Mouse (Mus musculus) limb, embryonic 12.5 days (tissue): ENCODE measurements around the gene D630003M21Rik. TPM values are rescaled to one million over a fixed set of nuclear protein-coding genes. Genes with fewer than 3 reads are reported as not detected.

Experiments
- ATAC-seq: fragments of 200-750 bp; cut with Nextera tagmentation; 2 replicates; pipeline ENCODE4 v1.8.0; 2017; ENCODE audit warnings: low read depth, moderate TSS enrichment; ENCODE audit not compliant: insufficient number of reproducible peaks, insufficient read depth, low FRiP score, low TSS enrichment
- H3K27ac ChIP-seq: fragments of 300-500 bp; sonication (generic); 2 replicates; pipeline ENCODE4 v1.5.1; 2016; ENCODE audit warnings: mild to moderate bottlenecking, moderate library complexity
- H3K27me3 ChIP-seq: fragments of 300-500 bp; sonication (generic); 2 replicates; pipeline ENCODE4 v1.6.1; 2016; ENCODE audit warnings: mild to moderate bottlenecking, moderate library complexity
- H3K36me3 ChIP-seq: fragments of 300-500 bp; sonication (generic); 2 replicates; pipeline ENCODE4 v1.6.1; 2016; ENCODE audit warnings: mild to moderate bottlenecking, moderate library complexity
- H3K4me1 ChIP-seq: fragments of 300-500 bp; sonication (generic); replicated peaks from 2 replicates; pipeline ENCODE4 v1.6.1; 2016
- H3K4me2 ChIP-seq: fragments of 300-500 bp; sonication (generic); 2 replicates; pipeline ENCODE4 v1.6.1; 2016; ENCODE audit warnings: mild to moderate bottlenecking, moderate library complexity
- H3K4me3 ChIP-seq: fragments of 300-500 bp; sonication (generic); replicated peaks from 2 replicates; pipeline ENCODE4 v1.5.1; 2016; ENCODE audit warnings: mild to moderate bottlenecking
- H3K9ac ChIP-seq: fragments of 300-500 bp; sonication (generic); replicated peaks from 2 replicates; pipeline ENCODE4 v1.6.1; 2016; ENCODE audit warnings: mild to moderate bottlenecking, moderate library complexity
- H3K9me3 ChIP-seq: fragments of 300-500 bp; sonication (generic); 2 replicates; pipeline ENCODE4 v1.6.1; 2016; ENCODE audit warnings: mild to moderate bottlenecking, moderate library complexity
- WGBS: fragments of 180-500 bp; shearing (Covaris S2); methylation state at CpG from one replicate; pipeline ENCODE4 v1.1.7; 2016; 5-methylcytosine and 5-hydroxymethylcytosine counted together
- polyA plus RNA-seq: library from polyadenylated mRNA; unstranded; fragments of >200 nt; fragmentation: Nextera tagmentation; extraction: Ambion mirVana; gene quantifications from 2 replicates; pipeline ENCODE4 v1.2.1, GENCODE M21; 2016

Gene D630003M21Rik
- polyA plus RNA-seq, 1 experiment from 2014 or later = 10.2 TPM

DNA sequence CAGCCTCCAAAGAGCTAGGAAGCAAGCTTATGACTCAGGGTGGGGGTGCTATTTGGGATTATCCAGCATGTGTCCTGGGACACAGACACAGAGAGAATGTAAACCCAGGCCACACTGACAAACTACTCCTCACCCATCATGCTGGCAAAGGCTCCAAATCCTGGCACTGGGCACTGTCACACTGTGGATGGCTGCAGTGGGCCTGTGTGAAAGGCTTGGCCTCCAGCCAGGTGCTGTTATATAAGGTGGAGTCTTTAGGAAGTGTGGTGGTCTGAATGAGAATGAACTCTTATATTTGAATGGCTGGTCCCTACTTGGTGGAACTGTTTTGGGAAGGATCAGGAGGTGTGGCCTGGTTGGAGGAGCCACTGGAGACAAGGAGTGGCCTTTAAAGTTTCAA lies 7.7 kb upstream of the D630003M21Rik start:
- Histone ChIP-seq H3K27me3 (no peaks in the 10 kb centered on the region; the same call in 1 of the 2 replicates), H3K9ac (no peak overlapping the region), H3K4me2 (no peak overlapping the region), H3K4me1 (no peaks in the 10 kb centered on the region), H3K27ac (no peak overlapping the region), H3K36me3 (no peaks in the 10 kb centered on the region), H3K4me3 (no peak overlapping the region), H3K9me3 (0 out of 2 replicates have a peak, but pooled peaks cover 4% of the 10 kb centered on the region)
- no peak for ATAC-seq

DNA sequence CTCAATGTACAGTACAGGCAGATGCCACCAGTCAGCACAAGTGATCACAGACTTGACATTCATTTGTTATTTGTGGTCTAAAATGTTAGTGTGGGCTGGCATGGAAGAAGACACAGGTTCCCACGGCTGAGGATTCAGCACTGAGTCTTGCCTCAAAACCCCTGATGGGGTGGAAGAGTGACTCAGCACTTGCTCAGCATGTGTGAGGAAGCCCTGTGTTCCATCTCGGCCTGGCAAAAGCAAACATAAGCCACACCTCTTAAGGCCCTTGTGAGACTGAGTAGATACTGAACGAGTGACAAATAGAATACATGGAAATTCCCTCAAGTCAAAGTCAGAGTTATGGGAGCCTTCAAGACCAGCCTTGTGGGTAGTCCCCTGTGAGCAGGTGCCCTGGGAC lies 4.1 kb upstream of the D630003M21Rik start:
- Histone ChIP-seq H3K27me3 (peaks cover 7% of the 10 kb centered on the region; the same call in 1 of the 2 replicates), H3K27ac (no peak overlapping the region), H3K4me1 (peaks cover 26% of the 10 kb centered on the region), H3K4me3 (no peak overlapping the region), H3K9me3 (0 out of 2 replicates have a peak, but pooled peaks cover 4% of the 10 kb centered on the region), H3K9ac (no peak overlapping the region), H3K4me2 (no peak overlapping the region), H3K36me3 (no peaks in the 10 kb centered on the region)
- ATAC-seq = no peak
- WGBS = 80% methylated on average over 3 of the region's 3 CpGs

- 0 out of 2 replicates have a peak, but pooled peaks cover 4% of the 10 kb centered on the region for H3K9me3 ChIP-seq
- peaks cover 30% of the 10 kb centered on the region for H3K4me1 ChIP-seq
These were observed 3.4 kb upstream of the D630003M21Rik start for GRCm38 (mm10) chr2:158232414-158232813.

DNA sequence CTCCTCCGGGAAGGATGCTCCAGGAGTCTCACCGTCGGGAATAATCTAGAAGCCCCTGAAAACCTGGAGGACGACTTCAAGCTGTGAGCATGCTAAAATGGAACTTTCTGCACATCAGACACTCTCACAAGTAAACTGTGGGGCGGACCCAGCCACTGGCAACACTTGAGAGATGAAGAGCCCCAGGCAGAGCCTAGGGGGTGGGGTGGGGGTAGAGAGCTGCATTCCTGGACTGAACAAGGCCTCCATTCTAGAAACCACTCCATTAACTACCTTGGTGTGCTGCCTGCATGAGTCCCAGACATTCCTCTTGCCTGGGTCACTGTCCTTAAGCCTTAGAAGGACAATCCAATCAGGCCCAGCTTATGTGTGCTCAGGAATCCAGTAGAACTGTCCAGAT lies 2.0 kb upstream of the D630003M21Rik start:
- Histone ChIP-seq H3K9me3 (no peaks in the 10 kb centered on the region), H3K4me2 (no peak overlapping the region; the same call in 1 of the 2 replicates), H3K27ac (peak overlapping the region; percentile 76), H3K4me3 (no peak overlapping the region), H3K36me3 (no peaks in the 10 kb centered on the region), H3K4me1 (peaks cover 30% of the 10 kb centered on the region), H3K9ac (no peak overlapping the region), H3K27me3 (peaks cover 11% of the 10 kb centered on the region; the same call in 1 of the 2 replicates)
- WGBS = 63% methylated on average over 5 of the region's 5 CpGs
- ATAC-seq = no peak

More at GRCm38 (mm10) chr2:158232414-158232813, 3.4 kb upstream of the D630003M21Rik start:
- WGBS = 72% methylated on average over 3 of the region's 3 CpGs
- no peak for ATAC-seq
- H3K27ac ChIP-seq = no peak overlapping the region
- peaks cover 7% of the 10 kb centered on the region; the same call in 1 of the 2 replicates for H3K27me3 ChIP-seq
- no peak overlapping the region for H3K9ac ChIP-seq
- no peak overlapping the region for H3K4me3 ChIP-seq
- no peaks in the 10 kb centered on the region for H3K36me3 ChIP-seq
- H3K4me2 ChIP-seq = no peak overlapping the region

GRCm38 (mm10) chr2:158230617-158231016 lies 1.6 kb upstream of the D630003M21Rik start:
- 50% methylated on average over 6 of the region's 6 CpGs for WGBS
- H3K9ac ChIP-seq = no peak overlapping the region
- H3K27ac ChIP-seq = peak overlapping the region; percentile 76
- ATAC-seq = no peak
- H3K9me3 ChIP-seq = no peaks in the 10 kb centered on the region
- peaks cover 11% of the 10 kb centered on the region; the same call in 1 of the 2 replicates for H3K27me3 ChIP-seq
- no peaks in the 10 kb centered on the region for H3K36me3 ChIP-seq
- no peak overlapping the region for H3K4me3 ChIP-seq
- H3K4me1 ChIP-seq = peaks cover 30% of the 10 kb centered on the region
- H3K4me2 ChIP-seq = no peak overlapping the region; the same call in 1 of the 2 replicates

DNA sequence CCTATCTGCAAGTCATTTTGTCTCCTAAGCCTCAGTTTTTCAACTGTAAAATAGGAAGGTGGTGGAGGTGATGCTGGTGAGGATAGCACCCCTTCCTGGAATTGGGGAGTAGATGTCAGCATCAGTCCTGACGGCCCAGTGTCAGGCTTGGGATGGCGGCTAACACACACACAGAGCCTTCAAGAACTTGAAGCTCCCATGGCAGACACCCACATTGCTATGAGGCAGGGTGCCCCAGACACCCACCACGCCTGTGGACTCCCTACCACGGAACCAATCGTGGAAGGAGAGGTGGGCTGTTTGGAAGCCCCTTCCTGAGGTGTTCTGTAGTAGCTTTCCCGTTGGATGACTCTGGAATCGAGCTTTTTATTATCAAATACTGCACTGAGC lies 476 bp upstream of the D630003M21Rik start:
- Histone ChIP-seq H3K9me3 (no peaks in the 10 kb centered on the region; the same call in 1 of the 2 replicates), H3K4me3 (peak overlapping the region; percentile 55), H3K36me3 (no peaks in the 10 kb centered on the region), H3K4me2 (peak overlapping the region; percentile 90), H3K27me3 (peaks cover 11% of the 10 kb centered on the region; the same call in 1 of the 2 replicates), H3K9ac (peak overlapping the region; percentile 75), H3K4me1 (peaks cover 30% of the 10 kb centered on the region), H3K27ac (peak overlapping the region; percentile 86)
- 23% methylated on average over 7 of the region's 7 CpGs for WGBS
- ATAC-seq = 0 out of 2 replicates have a peak, but pooled peaks have one; percentile 3

DNA sequence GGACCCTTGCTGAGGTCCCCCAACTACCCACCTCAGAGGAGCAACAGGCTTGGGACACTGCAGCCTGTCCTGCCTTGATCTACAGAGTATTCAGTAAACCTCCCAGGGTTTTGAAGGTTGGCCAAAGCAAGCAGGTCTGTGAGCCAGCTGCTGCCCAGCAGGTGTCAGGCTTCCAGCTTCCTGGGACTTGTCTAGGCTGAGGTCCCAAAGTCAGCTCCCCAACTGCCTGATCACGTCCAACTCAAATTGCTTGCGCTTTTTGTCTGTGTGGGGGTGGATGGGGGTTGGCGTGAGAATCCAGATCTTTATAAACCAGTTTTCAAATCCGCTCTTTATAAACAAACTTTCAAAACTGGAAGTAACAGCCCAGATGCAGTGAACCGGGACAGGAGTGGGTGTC lies 3.7 kb downstream of the D630003M21Rik start:
- Histone ChIP-seq H3K27me3 (peaks cover 11% of the 10 kb centered on the region; the same call in 1 of the 2 replicates), H3K4me2 (no peak overlapping the region), H3K36me3 (peaks cover 1% of the 10 kb centered on the region), H3K4me3 (no peak overlapping the region), H3K4me1 (peaks cover 46% of the 10 kb centered on the region), H3K9me3 (no peaks in the 10 kb centered on the region; the same call in 1 of the 2 replicates), H3K27ac (no peak overlapping the region), H3K9ac (no peak overlapping the region)
- no peak for ATAC-seq
- 70% methylated on average over 5 of the region's 5 CpGs for WGBS

GRCm38 (mm10) chr2:158223497-158223896 lies 5.5 kb downstream of the D630003M21Rik start:
- H3K36me3 ChIP-seq = peaks cover 17% of the 10 kb centered on the region
- H3K4me3 ChIP-seq = no peak overlapping the region
- peak overlapping the region; percentile 93 for H3K27ac ChIP-seq
- 0 out of 2 replicates have a peak, but pooled peaks cover 5% of the 10 kb centered on the region for H3K27me3 ChIP-seq
- no peaks in the 10 kb centered on the region; the same call in 1 of the 2 replicates for H3K9me3 ChIP-seq
- H3K4me1 ChIP-seq = peaks cover 34% of the 10 kb centered on the region
- ATAC-seq = 0 out of 2 replicates have a peak, but pooled peaks have one; percentile 4
- WGBS = 37% methylated on average over 3 of the region's 3 CpGs
- no peak overlapping the region for H3K4me2 ChIP-seq
- H3K9ac ChIP-seq = no peak overlapping the region

- Histone ChIP-seq H3K9me3 (no peaks in the 10 kb centered on the region; the same call in 1 of the 2 replicates), H3K27me3 (0 out of 2 replicates have a peak, but pooled peaks cover 5% of the 10 kb centered on the region), H3K9ac (no peak overlapping the region), H3K4me3 (no peak overlapping the region), H3K4me2 (peak overlapping the region; percentile 23; the same call in 1 of the 2 replicates), H3K4me1 (peaks cover 28% of the 10 kb centered on the region), H3K27ac (peak overlapping the region; percentile 93), H3K36me3 (peaks cover 23% of the 10 kb centered on the region)
- ATAC-seq = 0 out of 2 replicates have a peak, but pooled peaks have one; percentile 40
- 42% methylated on average over 4 of the region's 4 CpGs for WGBS
These were observed 6.4 kb downstream of the D630003M21Rik start for GRCm38 (mm10) chr2:158222664-158223063.

DNA sequence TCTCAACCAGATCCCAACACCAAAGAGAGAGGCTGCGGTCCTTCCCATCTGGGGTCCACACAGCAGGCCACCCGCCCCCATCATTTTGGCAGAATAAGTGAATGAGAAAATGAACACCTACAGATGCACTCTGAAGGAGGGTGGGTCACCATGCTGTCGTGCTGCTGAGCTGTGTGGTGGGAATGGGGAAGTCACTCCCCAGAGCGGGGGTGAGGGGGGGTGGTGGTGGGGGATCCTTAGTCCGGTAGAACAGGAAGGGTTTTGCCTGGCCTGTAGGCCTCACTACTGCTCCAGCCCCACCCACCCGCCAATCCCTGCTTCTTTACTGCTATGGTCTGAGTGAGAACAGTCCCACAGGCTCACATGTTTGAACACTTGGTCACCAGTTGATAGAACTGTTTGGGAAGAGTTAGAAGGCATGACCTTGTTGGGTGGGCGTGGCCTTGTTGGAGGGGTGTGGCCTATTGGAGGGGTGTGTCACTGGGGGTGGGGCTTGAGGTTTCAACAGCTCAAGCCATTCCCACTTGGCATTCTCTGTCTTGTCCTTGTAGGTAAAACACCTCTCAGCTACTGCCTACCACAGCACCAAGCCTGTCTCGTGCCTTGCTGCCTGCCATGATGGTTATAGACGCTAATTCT lies 7.5 kb downstream of the D630003M21Rik start:
- H3K9ac ChIP-seq = no peak overlapping the region; the same call in 1 of the 2 replicates
- no peaks in the 10 kb centered on the region; the same call in 1 of the 2 replicates for H3K9me3 ChIP-seq
- no peaks in the 10 kb centered on the region for H3K27me3 ChIP-seq
- H3K4me2 ChIP-seq = no peak overlapping the region
- no peak for ATAC-seq
- peaks cover 28% of the 10 kb centered on the region for H3K4me1 ChIP-seq
- WGBS = 89% methylated on average over 9 of the region's 9 CpGs
- H3K27ac ChIP-seq = no peak overlapping the region; the same call in 1 of the 2 replicates
- H3K36me3 ChIP-seq = peaks cover 34% of the 10 kb centered on the region
- no peak overlapping the region for H3K4me3 ChIP-seq

- H3K4me2 ChIP-seq = no peak overlapping the region
- no peaks in the 10 kb centered on the region for H3K27me3 ChIP-seq
- no peak overlapping the region for H3K9ac ChIP-seq
- ATAC-seq = no peak
- H3K27ac ChIP-seq = no peak overlapping the region
- H3K36me3 ChIP-seq = peaks cover 47% of the 10 kb centered on the region
- H3K9me3 ChIP-seq = no peaks in the 10 kb centered on the region; the same call in 1 of the 2 replicates
- WGBS = 84% methylated on average over 2 of the region's 2 CpGs
- H3K4me3 ChIP-seq = no peak overlapping the region
- peaks cover 33% of the 10 kb centered on the region for H3K4me1 ChIP-seq
These were observed 9.5 kb downstream of the D630003M21Rik start for GRCm38 (mm10) chr2:158219562-158219961.
